Mouse (Mus musculus) stomach, embryonic 16.5 days (tissue): ENCODE measurements at regions not wholly inside any gene's neighbourhood (a gene's known extent, or its start where the extent isn't known, plus 50 kb on each side); places are given as distances from the start of the nearest gene placed in this dataset.

Experiments used
- ATAC-seq: fragments of 200-750 bp; cut with Nextera tagmentation; 2 replicates; pipeline ENCODE4 v1.8.0; 2017; ENCODE audit warnings: moderate number of reproducible peaks, moderate TSS enrichment; ENCODE audit not compliant: insufficient read depth, low FRiP score
- H3K27ac ChIP-seq: fragments of 300-500 bp; sonication (generic); 2 replicates; pipeline ENCODE4 v1.5.1; 2014; ENCODE audit warnings: low read length
- H3K27me3 ChIP-seq: fragments of 300-500 bp; sonication (generic); 2 replicates; pipeline ENCODE4 v1.6.1; 2014; ENCODE audit warnings: low read length, control low read depth, mixed read lengths; ENCODE audit not compliant: control insufficient read depth, insufficient read depth
- H3K36me3 ChIP-seq: fragments of 300-500 bp; sonication (generic); 2 replicates; pipeline ENCODE4 v1.6.1; 2014; ENCODE audit warnings: low read length; ENCODE audit not compliant: control insufficient read depth, insufficient read depth
- H3K4me1 ChIP-seq: fragments of 300-500 bp; sonication (generic); 2 replicates; pipeline ENCODE4 v1.6.1; 2014; ENCODE audit warnings: low read length, control low read depth, mixed read lengths; ENCODE audit not compliant: control insufficient read depth, insufficient read depth
- H3K4me2 ChIP-seq: fragments of 300-500 bp; sonication (generic); 2 replicates; pipeline ENCODE4 v1.6.1; 2014; ENCODE audit warnings: low read depth, low read length, mixed read lengths
- H3K4me3 ChIP-seq: fragments of 300-500 bp; sonication (generic); replicated peaks from 2 replicates; pipeline ENCODE4 v1.5.1; 2014; ENCODE audit warnings: mild to moderate bottlenecking, low read length
- H3K9ac ChIP-seq: fragments of 300-500 bp; sonication (generic); 2 replicates; pipeline ENCODE4 v1.6.1; 2014; ENCODE audit warnings: low read length
- H3K9me3 ChIP-seq: fragments of 300-500 bp; sonication (generic); replicated peaks from 2 replicates; pipeline ENCODE4 v1.6.1; 2016; ENCODE audit warnings: low read length, control low read depth; ENCODE audit not compliant: control insufficient read depth
- WGBS: fragments of 180-500 bp; shearing (Covaris S2); extraction: QIAGEN DNeasy Blood & Tissue Kit; methylation state at CpG from one replicate; pipeline ENCODE4 v1.1.7; 2014; 5-methylcytosine and 5-hydroxymethylcytosine counted together

DNA sequence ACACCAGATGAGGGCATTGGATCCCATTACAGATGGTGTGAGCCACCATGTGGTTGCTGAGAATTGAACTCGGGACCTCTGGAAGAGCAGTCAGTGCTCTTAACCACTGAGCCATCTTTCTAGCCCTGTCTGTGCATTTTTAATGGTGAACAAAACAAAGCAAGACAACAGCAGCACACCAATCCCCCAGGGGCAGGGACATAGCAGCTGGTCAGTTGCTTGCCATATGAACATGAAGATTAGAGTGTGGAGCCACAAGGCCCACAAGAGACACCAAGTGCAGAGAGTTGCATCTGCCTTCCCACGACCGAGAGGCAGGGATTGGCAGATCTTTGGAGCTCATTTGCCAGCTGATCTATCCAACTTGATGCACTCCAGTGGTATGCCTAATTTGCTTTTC is 96.7 kb downstream of the Kcnrg start:
- Histone ChIP-seq H3K4me2 (no peak overlapping the region), H3K4me3 (no peak overlapping the region), H3K27ac (no peak overlapping the region), H3K36me3 (no peaks in the 10 kb centered on the region), H3K9ac (no peak overlapping the region), H3K27me3 (no peaks in the 10 kb centered on the region), H3K9me3 (no peaks in the 10 kb centered on the region), H3K4me1 (no peaks in the 10 kb centered on the region)
- no peak for ATAC-seq
- WGBS: 91% methylated on average over 3 of the region's 3 CpGs

DNA sequence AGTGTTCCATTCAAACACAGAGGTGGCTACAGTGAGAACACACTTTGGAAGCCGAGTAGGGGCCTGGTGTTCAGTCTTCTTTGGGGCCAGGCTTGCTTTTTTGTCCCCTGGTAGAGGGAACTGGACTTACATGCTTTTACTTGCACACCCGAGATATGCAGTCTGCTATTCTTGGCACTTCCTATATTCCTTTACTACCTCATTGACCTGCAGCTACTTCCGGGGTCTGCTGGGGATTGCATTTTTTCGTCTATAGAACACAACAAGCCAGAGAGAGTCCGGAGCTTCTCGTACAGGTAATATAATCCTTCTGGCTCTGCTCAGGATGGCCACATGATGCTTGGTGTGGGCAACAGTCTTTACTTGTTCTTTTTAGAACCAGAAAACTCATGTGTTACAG is 99.7 kb downstream of the Kcnrg start:
- WGBS: 75% methylated on average over 6 of the region's 6 CpGs
- ATAC-seq: no peak
- H3K4me3 ChIP-seq: no peak overlapping the region
- H3K27ac ChIP-seq: no peak overlapping the region
- H3K4me1 ChIP-seq: no peaks in the 10 kb centered on the region
- H3K4me2 ChIP-seq: no peak overlapping the region
- no peaks in the 10 kb centered on the region for H3K27me3 ChIP-seq
- no peaks in the 10 kb centered on the region for H3K9me3 ChIP-seq
- H3K36me3 ChIP-seq: no peaks in the 10 kb centered on the region
- H3K9ac ChIP-seq: no peak overlapping the region

DNA sequence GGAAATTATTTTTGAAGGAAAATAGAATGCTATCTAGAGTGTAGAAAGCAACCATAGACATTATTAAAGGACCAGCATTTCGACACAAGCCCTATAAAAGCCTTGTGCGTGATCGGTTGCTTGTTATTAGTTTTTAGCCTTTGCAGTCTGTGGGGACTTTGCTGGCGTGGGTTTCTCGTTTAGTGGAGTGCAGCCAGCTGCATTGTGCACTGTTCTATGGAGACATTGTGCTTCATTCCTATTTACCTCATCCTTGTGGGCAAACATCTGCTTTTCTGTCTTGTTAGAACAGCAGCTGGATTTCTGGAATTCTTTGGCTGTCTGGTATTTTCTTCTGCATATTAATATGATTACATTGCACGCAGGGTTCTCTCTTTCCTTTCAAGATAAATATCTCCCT is 101.1 kb downstream of the Kcnrg start:
- 72% methylated on average over 6 of the region's 6 CpGs for WGBS
- Histone ChIP-seq H3K27ac (no peak overlapping the region), H3K36me3 (no peaks in the 10 kb centered on the region), H3K9ac (no peak overlapping the region), H3K4me1 (no peaks in the 10 kb centered on the region), H3K4me3 (no peak overlapping the region), H3K27me3 (no peaks in the 10 kb centered on the region), H3K9me3 (no peaks in the 10 kb centered on the region), H3K4me2 (no peak overlapping the region)
- ATAC-seq: no peak

DNA sequence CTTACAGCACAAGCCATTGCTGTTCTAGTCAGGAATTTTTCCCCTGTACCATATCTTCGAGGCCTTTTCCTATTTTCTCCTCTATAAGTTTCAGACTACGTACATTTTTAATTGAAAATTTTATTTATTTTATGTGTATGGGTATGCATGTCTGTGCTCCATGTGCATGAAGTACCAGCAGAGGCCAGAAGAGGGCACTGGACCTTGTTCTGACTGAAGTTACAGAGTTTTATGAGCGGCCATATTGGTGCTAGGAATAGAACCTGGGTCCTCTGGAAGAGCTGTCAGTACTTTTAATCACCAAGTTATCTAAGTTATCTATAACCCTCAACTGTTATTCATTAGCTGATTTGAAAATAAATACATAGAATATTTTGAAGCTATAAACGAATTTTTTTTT is 108.5 kb downstream of the Kcnrg start:
- H3K4me3 ChIP-seq: no peak overlapping the region
- H3K9ac ChIP-seq: no peak overlapping the region
- WGBS: 94% methylated on average over 4 of the region's 4 CpGs
- H3K4me2 ChIP-seq: no peak overlapping the region
- peaks cover 4% of the 10 kb centered on the region; the same call in 1 of the 2 replicates for H3K9me3 ChIP-seq
- no peaks in the 10 kb centered on the region for H3K36me3 ChIP-seq
- no peak for ATAC-seq
- H3K27ac ChIP-seq: no peak overlapping the region
- no peaks in the 10 kb centered on the region for H3K27me3 ChIP-seq
- H3K4me1 ChIP-seq: no peaks in the 10 kb centered on the region

DNA sequence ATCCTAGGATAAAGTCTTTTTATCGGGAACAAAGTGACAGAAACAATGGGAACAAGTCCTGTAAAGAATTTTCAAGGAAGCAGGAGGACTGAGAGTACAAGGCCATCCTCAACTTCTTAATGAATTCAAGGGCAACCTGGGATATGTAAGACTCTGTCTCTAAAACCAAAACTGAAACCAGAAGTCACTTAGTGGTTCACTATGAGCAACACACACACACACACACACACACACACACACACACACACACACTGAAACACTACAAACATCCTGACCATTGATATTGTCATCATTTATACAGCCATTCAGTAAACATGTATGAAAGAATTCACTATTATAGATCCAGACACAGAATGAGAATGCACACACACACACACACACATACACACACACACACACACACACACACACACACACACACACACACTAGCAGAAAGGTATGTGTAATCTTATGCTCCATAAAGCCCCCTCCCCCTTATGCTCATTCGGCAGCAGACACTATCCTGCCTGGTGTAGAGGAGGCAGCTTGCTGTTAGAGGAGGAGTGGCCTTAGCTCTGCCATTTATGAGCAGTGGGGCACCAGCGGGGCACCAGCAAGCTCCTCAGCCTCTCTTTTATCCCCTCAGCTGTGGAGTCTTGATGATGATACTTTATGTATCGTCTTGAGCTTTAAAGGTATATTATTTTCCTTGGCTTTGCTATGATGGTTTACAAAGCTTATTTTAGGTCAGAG is 111.3 kb downstream of the Kcnrg start:
- Histone ChIP-seq H3K27me3 (no peaks in the 10 kb centered on the region), H3K4me1 (no peaks in the 10 kb centered on the region), H3K4me3 (no peak overlapping the region), H3K36me3 (no peaks in the 10 kb centered on the region), H3K4me2 (no peak overlapping the region), H3K9me3 (peaks cover 4% of the 10 kb centered on the region; the same call in 1 of the 2 replicates), H3K9ac (no peak overlapping the region), H3K27ac (no peak overlapping the region)
- 62% methylated on average over 4 of the region's 4 CpGs for WGBS
- no peak for ATAC-seq

DNA sequence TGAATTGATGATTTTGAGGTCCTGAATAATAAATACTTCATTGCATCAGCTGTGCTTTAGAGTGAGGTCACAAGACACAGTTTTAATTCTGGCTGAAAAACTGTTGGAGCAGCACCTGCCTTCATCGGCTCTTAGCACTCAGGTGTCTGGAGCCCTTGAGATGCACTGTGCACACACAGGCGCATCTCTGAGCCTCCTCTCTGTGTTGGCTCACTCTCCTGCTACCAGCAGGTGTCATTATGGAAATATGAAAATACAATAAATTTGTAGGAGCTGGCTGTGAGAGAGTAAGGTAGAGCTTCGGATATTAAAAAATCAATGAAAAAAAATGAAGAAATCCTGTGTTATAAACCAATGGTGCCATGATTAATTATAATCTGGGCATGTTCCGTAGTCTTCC is 114.0 kb downstream of the Kcnrg start:
- Histone ChIP-seq H3K27ac (no peak overlapping the region), H3K9me3 (no peaks in the 10 kb centered on the region), H3K27me3 (no peaks in the 10 kb centered on the region), H3K4me2 (no peak overlapping the region), H3K4me1 (no peaks in the 10 kb centered on the region), H3K4me3 (no peak overlapping the region), H3K36me3 (no peaks in the 10 kb centered on the region), H3K9ac (no peak overlapping the region)
- ATAC-seq: no peak
- 72% methylated on average over 4 of the region's 4 CpGs for WGBS

DNA sequence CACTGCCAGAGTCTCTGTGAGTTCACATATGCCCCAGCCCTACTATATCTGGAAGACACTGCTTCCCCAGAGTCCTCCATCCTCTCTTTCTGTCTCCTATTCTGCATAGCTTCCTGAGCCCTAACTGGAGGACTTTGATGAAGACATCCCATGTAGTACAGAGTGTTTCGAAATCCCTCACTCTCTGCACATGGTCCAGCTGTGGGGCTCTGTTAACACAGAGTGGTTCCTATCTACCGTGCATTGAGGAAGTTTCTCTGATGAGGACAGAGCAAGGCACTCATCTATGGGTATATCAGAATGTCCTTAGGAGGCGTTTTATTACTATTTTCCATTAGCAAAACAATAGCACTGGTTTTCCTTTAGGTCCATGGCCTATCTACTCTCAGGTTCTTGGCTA is 117.7 kb downstream of the Kcnrg start:
- Histone ChIP-seq H3K27ac (no peak overlapping the region), H3K4me1 (no peaks in the 10 kb centered on the region), H3K9ac (no peak overlapping the region), H3K4me2 (no peak overlapping the region), H3K4me3 (no peak overlapping the region), H3K9me3 (no peaks in the 10 kb centered on the region), H3K36me3 (no peaks in the 10 kb centered on the region), H3K27me3 (no peaks in the 10 kb centered on the region)
- ATAC-seq: no peak
- WGBS: 84% methylated on average over 3 of the region's 3 CpGs

DNA sequence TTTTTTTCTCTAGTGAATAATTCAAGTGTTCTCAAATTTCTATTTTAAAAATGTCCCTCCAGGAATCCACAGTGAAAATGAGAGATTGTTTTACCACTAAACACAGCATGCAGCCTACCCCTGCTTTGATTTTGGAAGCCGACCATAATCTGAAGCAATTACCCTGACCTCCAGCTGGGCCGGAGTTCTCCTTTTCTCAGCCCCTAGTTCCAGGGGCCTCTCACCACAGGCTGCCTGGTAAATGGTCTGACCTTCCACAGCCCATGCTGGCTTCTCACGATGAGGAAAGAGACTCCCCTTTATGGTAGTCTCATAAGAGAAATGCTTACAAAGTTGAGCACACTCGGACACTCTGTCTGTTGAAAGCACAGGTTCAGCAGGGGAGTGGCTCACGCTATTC is 121.3 kb downstream of the Kcnrg start:
- H3K9ac ChIP-seq: no peak overlapping the region
- no peak for ATAC-seq
- H3K9me3 ChIP-seq: no peaks in the 10 kb centered on the region
- H3K4me2 ChIP-seq: no peak overlapping the region
- H3K4me3 ChIP-seq: no peak overlapping the region
- WGBS: 45% methylated on average over 5 of the region's 5 CpGs
- no peaks in the 10 kb centered on the region for H3K36me3 ChIP-seq
- H3K27ac ChIP-seq: no peak overlapping the region
- no peaks in the 10 kb centered on the region for H3K4me1 ChIP-seq
- H3K27me3 ChIP-seq: no peaks in the 10 kb centered on the region

DNA sequence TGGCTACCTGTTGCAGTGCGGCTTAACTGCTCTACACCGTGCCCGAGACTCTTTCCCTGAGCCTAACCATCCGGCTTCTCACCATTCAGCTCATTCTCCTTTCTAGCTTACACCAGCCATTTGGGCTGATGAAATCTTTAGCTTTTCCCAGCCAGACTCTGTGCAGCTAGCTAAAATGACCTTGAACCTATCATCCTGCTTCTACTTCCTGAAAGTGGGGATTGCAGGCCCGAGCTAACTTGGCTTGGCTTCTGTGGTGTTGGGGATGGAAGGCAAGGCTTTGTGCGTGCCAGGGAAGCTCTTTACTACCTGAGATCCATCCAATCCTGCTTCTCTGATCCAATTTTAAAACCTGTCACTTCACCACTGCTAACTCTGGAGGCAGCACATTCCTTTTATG is 128.3 kb downstream of the Kcnrg start:
- Histone ChIP-seq H3K27ac (no peak overlapping the region), H3K4me3 (no peak overlapping the region), H3K4me1 (no peaks in the 10 kb centered on the region), H3K27me3 (no peaks in the 10 kb centered on the region), H3K9ac (no peak overlapping the region), H3K4me2 (no peak overlapping the region), H3K9me3 (no peaks in the 10 kb centered on the region; the same call in 1 of the 2 replicates), H3K36me3 (no peaks in the 10 kb centered on the region)
- ATAC-seq: no peak
- 70% methylated on average over 6 of the region's 6 CpGs for WGBS
